Mouse (Mus musculus) hindbrain, postnatal 0 days (tissue): ENCODE results near the gene Ptges3. TPM values are rescaled to one million over a fixed set of nuclear protein-coding genes. Genes with fewer than 3 reads are reported as not detected.

Experiments
- ATAC-seq: fragments of 200-750 bp; cut with Nextera tagmentation; 2 replicates; pipeline ENCODE4 v1.8.0; 2017; ENCODE audit warnings: mild to moderate bottlenecking, moderate TSS enrichment, moderate library complexity
- DNase-seq: peaks from one replicate; pipeline ENCODE4 v3.0.0-alpha.2; 2015; ENCODE audit warnings: low spot score
- H3K27ac ChIP-seq: fragments of 300-500 bp; sonication (generic); 2 replicates; pipeline ENCODE4 v1.5.1; 2014; ENCODE audit warnings: mild to moderate bottlenecking
- H3K27me3 ChIP-seq: fragments of 300-500 bp; sonication (generic); 2 replicates; pipeline ENCODE4 v1.6.1; 2014; ENCODE audit warnings: low read length, mixed read lengths; ENCODE audit not compliant: insufficient read depth
- H3K36me3 ChIP-seq: fragments of 300-500 bp; sonication (generic); 2 replicates; pipeline ENCODE4 v1.6.1; 2014; ENCODE audit warnings: low read length, mixed read lengths; ENCODE audit not compliant: insufficient read depth
- H3K4me1 ChIP-seq: fragments of 300-500 bp; sonication (generic); 2 replicates; pipeline ENCODE4 v1.6.1; 2014; ENCODE audit warnings: antibody characterized with exemption, low read length, mixed read lengths; ENCODE audit not compliant: insufficient read depth
- H3K4me2 ChIP-seq: fragments of 300-500 bp; sonication (generic); 2 replicates; pipeline ENCODE4 v1.6.1; 2014; ENCODE audit warnings: low read depth, mild to moderate bottlenecking, low read length, moderate library complexity, mixed read lengths
- H3K4me3 ChIP-seq: fragments of 300-500 bp; sonication (generic); 2 replicates; pipeline ENCODE4 v1.5.1; 2014; ENCODE audit warnings: low read length
- H3K9ac ChIP-seq: fragments of 300-500 bp; sonication (generic); replicated peaks from 2 replicates; pipeline ENCODE4 v1.6.1; 2014; ENCODE audit warnings: mild to moderate bottlenecking, low read length, moderate library complexity, mixed read lengths
- H3K9me3 ChIP-seq: fragments of 300-500 bp; sonication (generic); 2 replicates; pipeline ENCODE4 v1.6.1; 2016; ENCODE audit warnings: low read length, mixed read lengths
- CTCF ChIP-seq: IDR thresholded peaks from 2 replicates; pipeline ENCODE4 v1.5.1; 2016; ENCODE audit warnings: antibody characterized with exemption, control low read depth, low read depth
- WGBS: fragments of 180-500 bp; shearing (Covaris S2); extraction: QIAGEN DNeasy Blood & Tissue Kit; methylation state at CpG from one replicate; pipeline ENCODE4 v1.1.7; 2014; 5-methylcytosine and 5-hydroxymethylcytosine counted together
- polyA plus RNA-seq: library from polyadenylated mRNA; unstranded; fragments of >200 nt; fragmentation: Nextera tagmentation; extraction: Ambion mirVana; gene quantifications from 2 replicates; pipeline ENCODE4 v1.2.1, GENCODE M21; 2015
- total RNA-seq: library from RNA; depleted of rRNA; stranded (reverse); fragments of >200 nt; gene quantifications from 2 replicates; pipeline ENCODE4 v1.2.3, GENCODE M21; 2014

Ptges3 gene
- total and polyA plus RNA-seq, 2 experiments from 2014 or later = 87.7 to 417 TPM

DNA sequence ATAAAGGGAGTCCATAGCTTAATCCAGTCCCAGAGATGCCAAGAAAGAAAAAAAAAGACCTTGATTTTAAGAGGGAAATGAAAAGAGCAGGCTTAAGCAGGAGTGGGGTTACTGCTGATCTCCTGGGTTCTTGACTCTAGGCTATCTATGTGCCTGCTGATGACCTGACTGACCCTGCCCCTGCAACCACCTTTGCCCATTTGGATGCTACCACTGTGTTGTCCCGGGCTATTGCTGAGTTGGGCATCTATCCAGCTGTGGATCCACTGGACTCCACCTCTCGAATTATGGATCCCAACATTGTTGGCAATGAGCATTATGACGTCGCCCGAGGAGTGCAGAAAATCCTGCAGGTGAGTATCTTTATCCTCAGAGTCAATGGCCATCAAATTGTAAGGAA lies 29.4 kb downstream of the Ptges3 start:
- no peak overlapping the region for H3K9ac ChIP-seq
- 82% methylated on average over 5 of the region's 5 CpGs for WGBS
- no peak for TF ChIP-seq CTCF
- DNase-seq (no peak), ATAC-seq (no peak)
- no peaks in the 10 kb centered on the region for H3K27me3 ChIP-seq
- peaks cover 16% of the 10 kb centered on the region; the same call in 1 of the 2 replicates for H3K4me1 ChIP-seq
- H3K4me2 ChIP-seq = no peak overlapping the region
- peaks cover 46% of the 10 kb centered on the region for H3K36me3 ChIP-seq
- H3K9me3 ChIP-seq = no peaks in the 10 kb centered on the region
- no peak overlapping the region for H3K27ac ChIP-seq
- H3K4me3 ChIP-seq = no peak overlapping the region

DNA sequence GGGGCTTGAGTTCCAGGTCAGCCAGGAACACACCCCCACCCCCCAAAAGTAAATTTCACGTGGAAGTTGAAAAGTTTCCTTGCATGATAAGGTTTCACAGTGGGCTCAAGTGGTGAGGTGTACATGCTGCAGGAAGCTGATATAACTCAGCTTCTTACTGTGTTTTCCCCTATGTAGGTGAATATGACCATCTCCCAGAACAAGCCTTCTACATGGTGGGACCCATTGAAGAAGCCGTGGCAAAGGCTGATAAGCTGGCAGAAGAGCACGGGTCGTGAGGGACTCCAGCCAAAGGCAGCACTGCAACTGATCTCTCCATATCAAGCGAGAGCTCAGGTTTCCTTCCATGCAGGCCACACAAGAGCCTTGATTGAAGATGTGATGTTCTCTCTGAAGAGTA lies 31.1 kb downstream of the Ptges3 start:
- no peak for TF ChIP-seq CTCF
- 71% methylated on average over 5 of the region's 5 CpGs for whole genome bisulfite sequencing
- peaks cover 46% of the 10 kb centered on the region for H3K36me3 ChIP-seq

DNA sequence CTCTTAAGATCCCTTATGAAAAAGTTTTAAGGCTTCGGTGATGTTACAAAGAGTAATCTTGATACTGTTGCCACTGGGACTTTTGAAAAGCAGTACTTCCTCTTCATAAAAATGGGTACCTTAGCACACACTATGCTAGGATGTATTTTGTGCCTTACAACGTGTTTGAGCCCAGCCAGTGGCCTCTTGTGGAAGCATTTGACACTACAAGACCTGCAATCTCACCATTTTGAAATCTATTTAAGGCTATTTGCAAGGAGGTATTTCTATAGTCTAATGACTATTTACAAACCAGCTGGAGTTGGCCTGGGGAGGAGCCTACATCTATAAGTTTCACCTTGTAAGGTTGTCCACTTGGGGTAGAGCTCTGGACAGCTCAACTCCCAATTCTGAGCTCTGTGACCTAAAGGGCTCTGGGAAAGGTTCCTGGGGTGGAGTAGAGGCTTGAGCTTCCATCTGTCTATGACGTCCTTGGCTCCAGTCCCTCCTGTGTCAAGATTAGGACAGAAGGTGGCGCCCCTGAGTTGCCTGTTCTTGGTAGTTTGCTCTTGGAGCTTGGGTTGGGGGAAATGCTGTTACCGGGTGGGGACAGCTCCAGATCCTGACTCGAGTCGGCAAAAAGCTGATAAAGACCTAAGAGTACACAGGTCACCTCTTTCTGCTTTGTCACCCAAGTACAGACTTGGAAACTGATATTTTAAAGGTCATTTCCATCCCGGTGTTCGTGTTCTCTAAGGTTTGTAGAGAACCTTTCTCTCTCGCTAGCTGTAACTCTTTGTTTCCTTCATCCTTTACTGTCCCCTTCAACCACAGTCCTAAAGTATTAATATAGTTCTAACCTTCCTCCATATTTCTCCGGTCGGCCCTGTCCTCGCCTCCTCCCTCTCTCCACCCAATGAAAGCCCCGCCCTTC lies 32.2 kb downstream of the Ptges3 start:
- ATAC-seq = peak; percentile 58
- peak; percentile 84 for TF ChIP-seq CTCF
- WGBS = 8% methylated on average over 14 of the region's 14 CpGs
- peak overlapping the region; percentile 72 for H3K4me3 ChIP-seq
- H3K36me3 ChIP-seq = peaks cover 36% of the 10 kb centered on the region
- H3K9ac ChIP-seq = peak overlapping the region; percentile 61; the same call in 1 of the 2 replicates
- peaks cover 27% of the 10 kb centered on the region for H3K4me1 ChIP-seq
- no peaks in the 10 kb centered on the region for H3K9me3 ChIP-seq
- DNase-seq = peak; percentile 92
- peak overlapping the region; percentile 88 for H3K4me2 ChIP-seq
- peak overlapping the region; percentile 78; the same call in 1 of the 2 replicates for H3K27ac ChIP-seq
- no peaks in the 10 kb centered on the region for H3K27me3 ChIP-seq

More for the DNA sequence above, 31.1 kb downstream of the Ptges3 start:
- DNase-seq (no peak), ATAC-seq (no peak)
- Histone ChIP-seq H3K4me3 (no peak overlapping the region), H3K27me3 (no peaks in the 10 kb centered on the region), H3K27ac (no peak overlapping the region), H3K9me3 (no peaks in the 10 kb centered on the region), H3K4me1 (peaks cover 27% of the 10 kb centered on the region), H3K9ac (no peak overlapping the region), H3K4me2 (no peak overlapping the region)

DNA sequence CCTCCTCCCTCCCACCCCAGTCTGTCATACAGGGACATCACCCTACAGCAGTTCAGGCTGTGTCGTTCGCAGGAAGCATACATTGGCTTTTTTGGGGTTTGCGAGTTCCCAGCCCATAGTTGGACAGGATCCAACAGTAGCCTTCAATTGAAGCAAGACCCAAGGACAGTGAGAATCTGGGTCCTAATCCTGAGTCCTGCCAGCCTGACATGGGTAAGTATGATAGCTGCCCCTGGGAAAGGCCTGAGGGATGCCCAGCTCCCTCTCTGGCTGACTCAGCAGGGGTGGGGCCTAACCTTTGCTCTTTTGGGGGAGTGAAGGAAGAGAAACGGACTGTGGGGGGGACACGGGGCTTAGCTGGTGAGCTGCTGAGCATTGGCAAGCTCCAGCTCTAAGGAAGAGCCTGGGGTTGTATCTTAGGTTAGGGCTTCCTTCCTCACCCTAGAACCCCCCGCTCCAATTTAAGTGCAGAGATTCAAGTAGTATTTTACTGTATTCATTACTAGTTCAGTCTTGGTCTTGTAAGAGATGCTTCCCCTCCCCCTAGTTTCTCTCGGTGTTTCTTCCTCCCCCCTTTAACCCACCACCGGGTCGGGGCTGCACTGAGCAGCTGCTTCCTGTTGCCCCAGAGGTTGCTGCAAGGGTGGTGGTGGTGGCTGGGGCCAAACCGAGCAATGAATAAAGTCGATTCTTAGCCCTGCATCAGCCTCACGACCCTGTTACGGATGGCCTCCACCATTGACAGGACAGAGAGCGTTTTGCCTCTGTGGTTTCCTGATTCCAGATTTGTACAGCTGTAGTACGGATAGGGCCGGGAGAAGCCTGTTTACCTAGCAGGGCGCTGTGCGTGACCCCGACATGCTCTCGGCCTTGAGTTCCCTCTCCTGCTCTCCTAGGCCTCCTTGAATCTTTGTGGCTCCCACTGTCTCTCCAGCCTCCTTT lies 33.1 kb downstream of the Ptges3 start, which contains the start of gene Baz2a:
Baz2a (plus strand) TSS at position 14 of the 942 bp plus-strand sequence.
- Histone ChIP-seq H3K27ac (peak within 1 kb of the TSS; percentile 78), H3K9me3 (no peaks in the 10 kb centered on the region), H3K4me2 (peak within 1 kb of the TSS; percentile 88), H3K9ac (peak within 1 kb of the TSS; percentile 61), H3K36me3 (peaks cover 28% of the 10 kb centered on the region), H3K4me1 (peaks cover 27% of the 10 kb centered on the region), H3K27me3 (no peaks in the 10 kb centered on the region), H3K4me3 (peak within 1 kb of the TSS; percentile 72)
- WGBS = 2% methylated on average over 20 of the region's 20 CpGs
- no peak for TF ChIP-seq CTCF
- peak; percentile 58 for DNase-seq
- ATAC-seq = peak; percentile 0; the same call in 1 of the 2 replicates

DNA sequence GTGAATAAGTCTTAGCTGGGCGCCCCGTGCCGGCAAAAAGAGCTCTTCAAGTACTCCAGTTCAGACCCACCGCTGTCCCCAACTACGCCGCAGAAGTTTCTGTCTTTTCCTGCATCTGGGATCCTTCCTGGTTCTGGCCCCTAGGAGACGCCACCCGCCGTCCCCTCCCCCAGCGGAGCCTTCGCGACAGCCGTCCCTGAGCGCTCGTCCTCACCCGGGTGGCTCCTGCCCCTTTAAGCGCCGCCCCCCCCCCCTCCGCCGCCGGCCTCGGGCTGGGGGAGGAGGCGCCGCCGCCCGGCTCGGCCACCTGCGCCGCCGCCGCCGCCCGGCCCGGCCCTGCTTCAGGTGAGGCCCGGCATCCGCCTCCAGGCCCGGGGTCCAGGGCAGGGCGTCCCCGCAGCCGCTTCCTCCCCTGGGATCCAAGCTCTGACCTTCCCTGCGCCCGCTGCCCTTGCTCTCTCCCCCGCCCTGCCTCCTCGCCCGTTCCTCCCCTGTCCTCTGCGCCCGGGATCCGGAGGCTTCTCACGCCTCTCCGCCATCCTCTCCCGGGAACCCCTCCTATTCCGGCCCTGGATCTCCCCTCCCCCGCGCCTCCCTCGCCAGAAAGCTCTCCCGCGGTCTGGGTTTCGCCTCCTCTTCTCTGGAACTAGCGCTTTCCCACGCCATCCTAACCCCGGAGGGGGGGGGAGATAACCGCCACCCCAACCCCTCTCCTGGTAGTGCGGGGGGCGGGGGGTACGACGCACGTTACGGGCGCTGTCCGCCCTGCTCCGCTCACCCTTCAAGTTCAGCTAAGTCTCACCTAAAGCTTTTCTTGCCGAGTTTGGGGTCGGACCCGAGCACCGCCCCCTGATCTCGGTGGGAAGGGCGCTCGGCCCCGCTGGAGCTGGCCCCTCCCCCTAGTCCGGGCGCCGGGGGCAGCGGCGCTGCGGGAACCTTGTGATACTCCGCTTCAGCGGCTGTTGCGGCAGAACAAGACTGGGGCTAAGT lies 34.0 kb downstream of the Ptges3 start:
- peak overlapping the region; percentile 78 for H3K27ac ChIP-seq
- DNase-seq (peak; percentile 83), ATAC-seq (peak; percentile 61)
- peaks cover 27% of the 10 kb centered on the region for H3K4me1 ChIP-seq
- H3K27me3 ChIP-seq = no peaks in the 10 kb centered on the region
- peak; percentile 57 for TF ChIP-seq CTCF
- peaks cover 22% of the 10 kb centered on the region for H3K36me3 ChIP-seq
- H3K4me3 ChIP-seq = peak overlapping the region; percentile 72
- H3K9me3 ChIP-seq = no peaks in the 10 kb centered on the region
- WGBS = under 1% methylated on average over 59 of the region's 88 CpGs
- peak overlapping the region; percentile 61 for H3K9ac ChIP-seq
- H3K4me2 ChIP-seq = peak overlapping the region; percentile 88
